Mouse (Mus musculus): ENCODE data around the gene Kctd12. TPM values are rescaled to one million over a fixed set of nuclear protein-coding genes. Genes with fewer than 3 reads are reported as not detected.

The Kctd12 gene
- total and polyA plus RNA-seq, 3 experiments = not detected

DNA sequence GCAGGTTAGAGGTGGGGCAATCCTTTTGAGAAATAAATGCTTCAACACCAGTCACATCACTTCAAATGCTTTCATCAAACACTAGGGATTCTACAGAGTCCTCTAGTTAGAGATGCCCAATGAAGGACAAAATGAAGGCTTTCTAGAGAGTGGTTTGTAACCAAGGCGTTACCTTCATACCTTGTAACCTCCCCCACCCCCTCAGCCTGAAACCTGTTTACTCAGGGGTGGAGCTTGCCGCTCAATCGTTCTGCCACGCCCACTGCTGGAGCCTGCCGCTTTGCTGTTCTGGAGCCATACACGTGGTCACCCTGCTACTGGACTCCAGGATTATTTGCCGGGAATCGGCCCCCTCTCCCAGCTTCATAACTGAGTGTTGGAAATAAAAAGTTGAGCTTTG lies 28.9 kb downstream of the Kctd12 start:
- H3K4me3 ChIP-seq (ENCODE audit: control insufficient read depth in 1 of 2, insufficient read depth in 1 of 2, low read depth in 2 of 2, low read length in 2 of 2) = no peak overlapping the region
- no peak for DNase-seq (ENCODE audit: low read depth, low spot score)
- no peak overlapping the region for H3K9ac ChIP-seq (ENCODE audit: control insufficient read depth, low read depth, low read length, poor library complexity, severe bottlenecking)
- no peak for TF ChIP-seq NELFE (IDR thresholded peaks at IDR 0.05; ENCODE audit: low read depth, low read length)
- no peaks in the 10 kb centered on the region for H3K9me3 ChIP-seq (replicated peaks; ENCODE audit: insufficient read depth, low read length)
- H3K27ac ChIP-seq (ENCODE audit: control insufficient read depth, low read depth, low read length) = no peak overlapping the region
- H3K79me2 ChIP-seq (ENCODE audit: control insufficient read depth, insufficient read depth, low read length, poor library complexity) = no peaks in the 10 kb centered on the region
- H3K36me3 ChIP-seq (ENCODE audit: control insufficient read depth in 1 of 2, insufficient read depth in 2 of 2, low read length in 2 of 2) = no peaks in the 10 kb centered on the region
- H3K4me1 ChIP-seq (ENCODE audit: control insufficient read depth in 1 of 2, insufficient read depth in 2 of 2, low read length in 2 of 2) = no peaks in the 10 kb centered on the region
- H3K27me3 ChIP-seq (ENCODE audit: control insufficient read depth in 1 of 2, insufficient read depth in 2 of 2, low read length in 2 of 2) = no peaks in the 10 kb centered on the region

DNA sequence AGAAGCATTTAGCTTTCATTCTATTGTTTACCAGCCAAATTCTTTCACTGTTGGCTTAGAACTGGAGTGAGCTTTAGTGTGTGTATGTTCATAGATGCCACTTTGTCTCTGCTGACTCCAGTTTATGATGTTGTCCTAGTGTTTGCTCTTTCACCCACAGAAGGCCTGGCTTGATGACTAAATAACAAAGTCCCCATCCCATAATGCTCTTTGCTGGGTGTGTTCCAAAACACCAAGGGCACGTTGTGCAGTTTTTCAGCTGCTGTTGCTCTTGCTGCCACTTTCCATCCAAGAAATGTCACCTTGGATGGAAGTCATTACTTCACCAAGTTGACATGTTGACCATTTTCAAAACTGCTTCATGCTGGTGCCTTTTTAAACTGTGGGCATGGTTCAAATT lies 30.5 kb downstream of the Kctd12 start:
- no peaks in the 10 kb centered on the region for H3K4me1 ChIP-seq (ENCODE audit: control insufficient read depth in 1 of 2, insufficient read depth in 2 of 2, low read length in 2 of 2)
- TF ChIP-seq MYB (IDR thresholded peaks at IDR 0.05; ENCODE audit: low read depth, low read length) (no peak), CHD1 (IDR thresholded peaks at IDR 0.05; ENCODE audit: low read depth, low read length) (no peak), POLR2AphosphoS5 (IDR thresholded peaks at IDR 0.05; ENCODE audit: borderline replicate concordance, low read depth, low read length) (no peak), ZMIZ1 (IDR thresholded peaks at IDR 0.05; ENCODE audit: low read depth, low read length) (no peak), ETS1 (IDR thresholded peaks at IDR 0.05; ENCODE audit: low read depth, low read length) (no peak), MYC (IDR thresholded peaks at IDR 0.05; ENCODE audit: low read depth, low read length) (no peak), TAL1 (IDR thresholded peaks at IDR 0.05; ENCODE audit: low read length) (no peak), SIN3A (IDR thresholded peaks at IDR 0.05; ENCODE audit: low read length) (no peak), POLR2AphosphoS2 (IDR thresholded peaks at IDR 0.05; ENCODE audit: low read length) (no peak), GATA1 (IDR thresholded peaks at IDR 0.05; ENCODE audit: low read depth, low read length) (no peak)
- no peak overlapping the region for H3K27ac ChIP-seq (ENCODE audit: control insufficient read depth, low read depth, low read length)
- H3K9me3 ChIP-seq (replicated peaks; ENCODE audit: insufficient read depth, low read length) = no peaks in the 10 kb centered on the region
- no peaks in the 10 kb centered on the region for H3K36me3 ChIP-seq (ENCODE audit: control insufficient read depth in 1 of 2, insufficient read depth in 2 of 2, low read length in 2 of 2)
- DNase-seq (ENCODE audit: low read depth, low spot score) = no peak
- no peaks in the 10 kb centered on the region for H3K79me2 ChIP-seq (ENCODE audit: control insufficient read depth, insufficient read depth, low read length, poor library complexity)
- H3K27me3 ChIP-seq (ENCODE audit: control insufficient read depth in 1 of 2, insufficient read depth in 2 of 2, low read length in 2 of 2) = no peaks in the 10 kb centered on the region
- H3K9ac ChIP-seq (ENCODE audit: control insufficient read depth, low read depth, low read length, poor library complexity, severe bottlenecking) = no peak overlapping the region
- no peak overlapping the region for H3K4me3 ChIP-seq (ENCODE audit: control insufficient read depth in 1 of 2, insufficient read depth in 1 of 2, low read depth in 2 of 2, low read length in 2 of 2)

DNA sequence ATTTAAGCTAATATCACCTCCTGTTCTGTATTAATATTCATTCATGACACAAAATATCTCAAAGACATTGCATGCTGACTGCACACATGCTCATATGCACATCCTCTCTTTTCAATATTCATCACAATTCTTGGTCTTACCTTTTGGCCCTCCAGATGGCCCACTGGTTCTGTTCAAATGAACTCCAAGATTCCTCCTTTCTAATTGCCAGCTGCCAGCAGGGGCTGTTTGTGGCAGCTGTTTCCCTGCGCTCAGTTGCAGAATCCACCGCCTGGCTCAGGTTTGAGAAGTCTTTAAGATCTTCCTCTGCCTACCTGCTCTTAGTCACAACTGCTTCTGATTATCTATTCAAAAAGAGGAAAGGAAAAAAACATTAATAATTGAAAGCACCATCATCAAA lies 34.6 kb downstream of the Kctd12 start:
- H3K4me3 ChIP-seq (ENCODE audit: control insufficient read depth in 1 of 2, insufficient read depth in 1 of 2, low read depth in 2 of 2, low read length in 2 of 2) = no peak overlapping the region
- no peaks in the 10 kb centered on the region for H3K79me2 ChIP-seq (ENCODE audit: control insufficient read depth, insufficient read depth, low read length, poor library complexity)
- no peak overlapping the region for H3K9ac ChIP-seq (ENCODE audit: control insufficient read depth, low read depth, low read length, poor library complexity, severe bottlenecking)
- no peaks in the 10 kb centered on the region for H3K4me1 ChIP-seq (ENCODE audit: control insufficient read depth in 1 of 2, insufficient read depth in 2 of 2, low read length in 2 of 2)
- no peak for TF ChIP-seq MAZ (IDR thresholded peaks at IDR 0.05; ENCODE audit: low read depth, low read length)
- no peak overlapping the region for H3K27ac ChIP-seq (ENCODE audit: control insufficient read depth, low read depth, low read length)
- no peak for DNase-seq (ENCODE audit: low read depth, low spot score)
- no peaks in the 10 kb centered on the region for H3K36me3 ChIP-seq (ENCODE audit: control insufficient read depth in 1 of 2, insufficient read depth in 2 of 2, low read length in 2 of 2)
- H3K27me3 ChIP-seq (ENCODE audit: control insufficient read depth in 1 of 2, insufficient read depth in 2 of 2, low read length in 2 of 2) = no peaks in the 10 kb centered on the region; a peak in 1 of 4 replicates
- H3K9me3 ChIP-seq (replicated peaks; ENCODE audit: insufficient read depth, low read length) = no peaks in the 10 kb centered on the region
